Mouse (Mus musculus): Measurements from ENCODE around the gene Fzd4. TPM values are rescaled to one million over a fixed set of nuclear protein-coding genes. Genes with fewer than 3 reads are reported as not detected.

Gene Fzd4
- 22.9 TPM for polyA plus RNA-seq (2014; fragmentation: Illumina TruSeq; extraction: RNeasy Lipid Tissue Mini Kit (QIAGEN cat#74804); ENCODE audit: low read depth, low replicate concordance)

DNA sequence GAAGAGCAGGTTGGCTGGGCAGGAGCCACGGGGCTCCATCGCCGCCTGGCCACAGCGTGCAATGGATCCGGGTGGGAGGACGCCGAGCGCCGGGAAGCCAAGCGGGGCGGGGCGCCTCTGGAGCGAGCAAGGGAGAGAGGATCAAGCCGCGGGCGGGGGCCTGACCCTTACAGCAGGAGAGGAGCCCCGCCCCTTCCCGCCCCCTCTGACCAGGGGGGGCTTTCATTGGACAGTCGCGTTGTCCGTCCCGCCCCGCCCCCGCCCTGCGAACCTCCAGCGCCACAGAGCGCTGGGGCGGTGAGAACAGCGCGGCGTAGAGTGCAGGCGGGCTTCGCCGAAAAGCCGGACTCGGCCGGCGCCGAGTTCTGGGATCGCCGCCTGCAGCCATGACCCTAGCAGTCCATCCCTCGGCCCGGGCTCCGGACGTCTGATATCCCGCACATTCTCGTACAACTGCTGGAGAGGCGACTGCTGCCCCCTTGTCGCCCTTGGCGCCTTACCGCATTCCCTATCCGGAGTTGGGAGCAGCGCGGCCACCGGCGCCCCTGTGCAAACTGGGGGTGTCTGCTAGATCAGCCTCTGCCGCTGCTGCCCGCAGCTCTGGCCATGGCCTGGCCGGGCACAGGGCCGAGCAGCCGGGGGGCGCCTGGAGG, at the start of gene Fzd4, which contains the start of gene Tmem135:
Gene Fzd4 (plus strand): TSS at position 275 of the 653 bp plus-strand sequence.
Gene Tmem135 (minus strand): TSS at position 142 of the 653 bp plus-strand sequence.

Other genes with a start within 250 kb of the Fzd4 start
- gene Tmem135, start 133 bp upstream of the Fzd4 start, polyA plus RNA-seq (2014; fragmentation: Illumina TruSeq; extraction: RNeasy Lipid Tissue Mini Kit (QIAGEN cat#74804); ENCODE audit: low read depth, low replicate concordance) = 29.2 TPM
- gene Prss23, start 122.8 kb downstream of the Fzd4 start, polyA plus RNA-seq (2014; fragmentation: Illumina TruSeq; extraction: RNeasy Lipid Tissue Mini Kit (QIAGEN cat#74804); ENCODE audit: low read depth, low replicate concordance) = 29.3 TPM
- gene Me3, start 228.0 kb downstream of the Fzd4 start, polyA plus RNA-seq (2014; fragmentation: Illumina TruSeq; extraction: RNeasy Lipid Tissue Mini Kit (QIAGEN cat#74804); ENCODE audit: low read depth, low replicate concordance) = 133 TPM

Data from heart, adult 10 weeks (tissue).